Mouse (Mus musculus): Measurements from ENCODE around the gene Nid2. TPM values are rescaled to one million over a fixed set of nuclear protein-coding genes. Genes with fewer than 3 reads are reported as not detected.

The Nid2 gene
- 1 to 10 TPM; 3.0 to 4.7 TPM for total RNA-seq (2021)

- peak; percentile 66 to 70 for DNase-seq (ENCODE audit: low spot score in 2 of 2)
- intact Hi-C loops (cut with DNase I), result loop anchor here (5.0 kb wide), 1 partner anchor 44 kb away; no protein-coding TSS in a partner anchor
Observed at GRCm38 (mm10) chr14:19751025-19751771, at the start of gene Nid2. Nid2 (plus strand) TSS chr14:19751265.

GRCm38 (mm10) chr14:19701546-19701945, 49.5 kb upstream of the Nid2 start:
- intact Hi-C loops (cut with DNase I), result loop anchor here (10.0 kb wide), 2 partner anchors 273 to 553 kb away; partner anchors contain the start of gene Gng2
- DNase-seq (ENCODE audit: low spot score in 2 of 2), result no peak

- intact Hi-C loops (cut with DNase I), result loop anchor here (1.0 to 10.0 kb wide), 5 partner anchors 47 to 549 kb away; partner anchors contain the start of genes Gng2 and Nid2
- peak; percentile 72 to 78 for DNase-seq (ENCODE audit: low spot score in 2 of 2)
Observed at GRCm38 (mm10) chr14:19705649-19706048, 45.4 kb upstream of the Nid2 start.

- peak; percentile 73 to 84 for DNase-seq (ENCODE audit: low spot score in 2 of 2)
- intact Hi-C loops (cut with DNase I), result loop anchor here (1.0 to 10.0 kb wide), 5 partner anchors 46 to 548 kb away; partner anchors contain the start of genes Gng2 and Nid2
Observed at GRCm38 (mm10) chr14:19706454-19706853, 44.6 kb upstream of the Nid2 start.

- intact Hi-C loops (cut with DNase I), result loop anchor here (1.0 to 10.0 kb wide), 5 partner anchors 45 to 548 kb away; partner anchors contain the start of genes Gng2 and Nid2
- peak in 1 of 2 experiments; percentile 11 for DNase-seq (ENCODE audit: low spot score in 2 of 2)
Observed at GRCm38 (mm10) chr14:19706997-19707396, 44.1 kb upstream of the Nid2 start.

- intact Hi-C loops (cut with DNase I), result loop anchor here (2.0 to 10.0 kb wide), 4 partner anchors 44 to 547 kb away; partner anchors contain the start of genes Gng2 and Nid2
- DNase-seq (ENCODE audit: low spot score in 2 of 2), result peak in 1 of 2 experiments; percentile 55
Observed at GRCm38 (mm10) chr14:19707721-19708507, 43.2 kb upstream of the Nid2 start.

GRCm38 (mm10) chr14:19709161-19709560, 41.9 kb upstream of the Nid2 start:
- no peak for DNase-seq (ENCODE audit: low spot score in 2 of 2)
- intact Hi-C loops (cut with DNase I), result loop anchor here (5.0 to 10.0 kb wide), 3 partner anchors 43 to 546 kb away; partner anchors contain the start of genes Gng2 and Nid2

- DNase-seq (ENCODE audit: low spot score in 2 of 2), result peak in 1 of 2 experiments; percentile 26
- intact Hi-C loops (cut with DNase I), result no loop called here
Observed at GRCm38 (mm10) chr14:19711771-19712170, 39.3 kb upstream of the Nid2 start.

GRCm38 (mm10) chr14:19713067-19713466, 38.0 kb upstream of the Nid2 start:
- no peak for DNase-seq (ENCODE audit: low spot score in 2 of 2)
- intact Hi-C loops (cut with DNase I), result no loop called here

GRCm38 (mm10) chr14:19719077-19719476, 32.0 kb upstream of the Nid2 start:
- intact Hi-C loops (cut with DNase I), result no loop called here
- no peak for DNase-seq (ENCODE audit: low spot score in 2 of 2)

- intact Hi-C loops (cut with DNase I), result no loop called here
Observed at GRCm38 (mm10) chr14:19720044-19720611, 30.9 kb upstream of the Nid2 start.

GRCm38 (mm10) chr14:19728278-19728677, 22.8 kb upstream of the Nid2 start:
- intact Hi-C loops (cut with DNase I), result no loop called here

More at GRCm38 (mm10) chr14:19720044-19720611, 30.9 kb upstream of the Nid2 start:
- DNase-seq (ENCODE audit: low spot score in 2 of 2), result no peak

GRCm38 (mm10) chr14:19728737-19729136, 22.3 kb upstream of the Nid2 start:
- intact Hi-C loops (cut with DNase I), result no loop called here
- no peak for DNase-seq (ENCODE audit: low spot score in 2 of 2)

More at GRCm38 (mm10) chr14:19728278-19728677, 22.8 kb upstream of the Nid2 start:
- DNase-seq (ENCODE audit: low spot score in 2 of 2), result peak in 1 of 2 experiments; percentile 42

- intact Hi-C loops (cut with DNase I), result no loop called here
- DNase-seq (ENCODE audit: low spot score in 2 of 2), result no peak
Observed at GRCm38 (mm10) chr14:19732097-19732496, 19.0 kb upstream of the Nid2 start.

GRCm38 (mm10) chr14:19733490-19734282, 17.4 kb upstream of the Nid2 start:
- intact Hi-C loops (cut with DNase I), result no loop called here

GRCm38 (mm10) chr14:19735303-19735702, 15.8 kb upstream of the Nid2 start:
- intact Hi-C loops (cut with DNase I), result no loop called here
- peak in 1 of 2 experiments; percentile 36 for DNase-seq (ENCODE audit: low spot score in 2 of 2)

More at GRCm38 (mm10) chr14:19733490-19734282, 17.4 kb upstream of the Nid2 start:
- DNase-seq (ENCODE audit: low spot score in 2 of 2), result no peak

- intact Hi-C loops (cut with DNase I), result no loop called here
- no peak for DNase-seq (ENCODE audit: low spot score in 2 of 2)
Observed at GRCm38 (mm10) chr14:19737568-19737967, 13.5 kb upstream of the Nid2 start.

- no peak for DNase-seq (ENCODE audit: low spot score in 2 of 2)
- intact Hi-C loops (cut with DNase I), result no loop called here
Observed at GRCm38 (mm10) chr14:19738094-19738843, 12.8 kb upstream of the Nid2 start.
